Mouse (Mus musculus): ENCODE data around the gene Hsd17b1. TPM values are rescaled to one million over a fixed set of nuclear protein-coding genes. Genes with fewer than 3 reads are reported as not detected.

The Hsd17b1 gene
- not detected in 2 replicates for total RNA-seq (2017)

DNA sequence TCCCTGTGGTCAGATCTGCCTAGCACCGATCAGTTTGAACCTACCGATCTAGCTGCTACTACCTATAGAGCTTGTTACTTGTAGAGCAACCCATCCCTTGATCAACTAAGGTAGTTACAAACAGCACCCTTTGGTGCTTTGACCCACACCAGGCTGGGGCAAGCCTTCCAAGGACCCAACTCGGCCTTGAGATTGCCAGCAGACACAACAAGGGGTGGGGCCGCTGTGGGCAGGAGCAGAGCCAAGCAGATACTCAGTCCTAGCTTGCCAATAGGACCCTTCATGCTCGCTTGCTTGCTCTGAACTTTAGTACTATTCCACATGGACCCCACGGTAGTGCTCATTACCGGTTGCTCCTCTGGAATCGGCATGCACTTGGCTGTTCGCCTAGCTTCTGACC is at the start of gene Hsd17b1:
TSS of gene Hsd17b1 (plus strand) at position 291 of the 400 bp plus-strand sequence.
- ATAC-seq (replicated peaks in 1 of 2; ENCODE audit: insufficient read depth in 1 of 2, low FRiP score in 2 of 2, low TSS enrichment in 1 of 2, low read depth in 1 of 2, poor library complexity in 2 of 2, severe bottlenecking in 2 of 2): no peak

DNA sequence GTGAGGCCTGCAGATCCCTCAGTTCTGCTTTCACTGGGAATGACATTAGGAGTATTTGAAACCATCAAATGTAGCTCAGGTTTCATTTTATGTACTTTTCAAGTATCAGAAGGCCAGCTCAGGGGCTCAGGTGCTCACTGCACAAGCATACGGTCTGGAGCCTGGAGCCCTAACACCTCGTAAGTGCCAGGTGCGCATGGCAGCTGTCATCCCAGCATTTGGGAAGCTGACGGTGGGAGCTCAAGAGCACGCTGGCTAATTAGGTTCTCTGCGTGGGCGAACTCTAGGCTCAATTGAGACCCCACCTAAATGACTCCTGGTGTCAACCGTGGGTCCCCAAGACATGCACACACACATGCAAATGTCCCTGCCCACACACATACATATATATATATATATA is 48.9 kb upstream of the Hsd17b1 start:
- no peak for ATAC-seq (replicated peaks in 1 of 2; ENCODE audit: insufficient read depth in 1 of 2, low FRiP score in 2 of 2, low TSS enrichment in 1 of 2, low read depth in 1 of 2, poor library complexity in 2 of 2, severe bottlenecking in 2 of 2)

DNA sequence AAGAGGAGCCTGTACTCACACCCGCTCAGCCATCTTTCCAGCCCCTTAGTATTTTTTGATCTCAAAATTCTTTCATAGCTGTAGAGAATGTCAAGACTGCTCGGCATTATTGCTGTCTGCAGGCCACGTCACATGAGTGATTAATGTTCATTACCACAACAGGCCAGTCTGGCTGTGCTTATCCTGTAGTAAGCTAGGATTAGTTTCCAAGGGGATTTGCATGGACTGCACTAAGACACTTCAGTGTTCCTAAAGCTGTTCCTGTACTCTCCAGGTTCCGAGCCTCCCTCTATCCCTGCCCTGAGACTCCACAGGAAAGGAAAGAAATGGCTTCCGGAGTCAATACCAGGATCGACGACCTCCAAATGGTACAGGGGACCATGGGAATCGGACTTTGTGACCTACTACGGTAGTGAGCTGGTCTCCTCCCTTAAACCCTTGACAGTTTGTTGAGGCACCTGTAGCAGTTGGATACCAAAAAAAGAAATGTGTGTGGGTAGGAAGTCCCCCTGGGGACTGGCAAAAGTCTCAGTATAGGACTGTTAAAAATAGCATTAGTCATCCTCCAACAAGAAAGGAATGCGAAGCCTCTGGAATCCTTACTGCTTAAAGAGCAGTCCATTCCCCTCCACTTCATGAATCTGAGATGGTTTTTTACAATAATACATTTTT is 47.9 kb upstream of the Hsd17b1 start:
- ATAC-seq (replicated peaks in 1 of 2; ENCODE audit: insufficient read depth in 1 of 2, low FRiP score in 2 of 2, low TSS enrichment in 1 of 2, low read depth in 1 of 2, poor library complexity in 2 of 2, severe bottlenecking in 2 of 2): no peak

DNA sequence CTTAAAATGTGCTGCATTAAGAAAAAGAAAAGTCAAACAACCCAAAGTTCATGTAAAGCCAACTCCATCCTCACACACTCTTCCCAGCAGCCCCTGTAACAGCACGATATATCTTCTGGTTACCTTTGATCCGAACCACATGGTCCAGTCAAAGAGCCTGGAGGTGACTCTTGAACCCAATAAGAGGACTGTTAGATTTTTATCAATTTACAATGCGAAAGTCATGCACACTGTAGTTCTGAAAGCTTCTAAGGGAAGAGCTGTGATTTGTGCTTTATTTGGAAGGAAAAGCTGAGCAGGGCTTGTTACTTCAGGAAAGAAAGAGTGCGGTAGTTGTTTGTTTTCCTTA is 47.4 kb upstream of the Hsd17b1 start:
- no peak for ATAC-seq (replicated peaks in 1 of 2; ENCODE audit: insufficient read depth in 1 of 2, low FRiP score in 2 of 2, low TSS enrichment in 1 of 2, low read depth in 1 of 2, poor library complexity in 2 of 2, severe bottlenecking in 2 of 2)

DNA sequence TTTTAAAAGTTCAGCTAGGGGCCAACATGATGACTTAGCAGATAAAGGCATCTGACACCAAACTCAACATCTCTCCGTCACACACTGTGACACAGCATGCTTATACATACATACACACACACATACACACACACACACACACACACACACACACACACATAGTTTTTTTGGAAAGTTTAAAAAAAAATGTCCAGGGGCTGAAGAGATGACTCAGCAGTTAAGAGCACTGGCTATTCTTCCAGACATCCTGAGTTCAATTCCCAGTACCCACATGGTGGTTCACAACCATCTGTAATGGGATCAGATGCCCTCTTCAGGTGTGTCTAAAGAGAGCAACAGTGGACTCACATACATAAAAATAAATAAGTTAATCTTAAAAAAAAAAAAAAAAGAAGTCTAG is 46.7 kb upstream of the Hsd17b1 start:
- no peak for ATAC-seq (replicated peaks in 1 of 2; ENCODE audit: insufficient read depth in 1 of 2, low FRiP score in 2 of 2, low TSS enrichment in 1 of 2, low read depth in 1 of 2, poor library complexity in 2 of 2, severe bottlenecking in 2 of 2)

DNA sequence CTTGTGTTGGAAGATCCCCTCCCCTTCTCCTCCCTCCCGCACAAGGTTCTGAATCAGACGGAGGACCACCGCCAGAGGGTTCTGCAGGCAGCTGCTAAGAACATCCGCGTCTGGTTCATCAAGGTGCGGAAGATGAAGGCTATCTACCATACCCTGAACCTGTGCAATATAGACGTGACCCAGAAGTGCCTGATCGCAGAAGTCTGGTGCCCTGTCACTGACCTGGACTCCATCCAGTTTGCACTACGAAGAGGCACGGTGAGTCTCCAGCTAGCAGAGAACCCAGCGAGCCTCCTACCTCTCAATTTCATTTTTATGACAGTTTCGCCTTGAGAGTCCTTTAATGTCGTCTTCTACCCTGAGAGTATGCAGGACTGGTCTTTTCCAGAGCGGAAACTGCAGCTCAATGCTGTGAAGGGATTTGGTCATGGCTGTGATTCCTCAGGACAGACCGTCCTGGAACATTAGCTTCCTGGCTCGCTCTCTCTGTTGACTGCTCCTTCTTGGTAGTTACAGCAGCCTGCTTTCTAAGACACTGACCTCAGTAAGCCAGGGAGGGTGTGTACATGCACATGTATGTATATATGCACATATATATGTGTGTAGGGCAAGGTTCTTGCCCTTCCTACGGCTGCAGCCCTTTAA is 44.2 kb upstream of the Hsd17b1 start:
- ATAC-seq (replicated peaks in 1 of 2; ENCODE audit: insufficient read depth in 1 of 2, low FRiP score in 2 of 2, low TSS enrichment in 1 of 2, low read depth in 1 of 2, poor library complexity in 2 of 2, severe bottlenecking in 2 of 2): no peak

DNA sequence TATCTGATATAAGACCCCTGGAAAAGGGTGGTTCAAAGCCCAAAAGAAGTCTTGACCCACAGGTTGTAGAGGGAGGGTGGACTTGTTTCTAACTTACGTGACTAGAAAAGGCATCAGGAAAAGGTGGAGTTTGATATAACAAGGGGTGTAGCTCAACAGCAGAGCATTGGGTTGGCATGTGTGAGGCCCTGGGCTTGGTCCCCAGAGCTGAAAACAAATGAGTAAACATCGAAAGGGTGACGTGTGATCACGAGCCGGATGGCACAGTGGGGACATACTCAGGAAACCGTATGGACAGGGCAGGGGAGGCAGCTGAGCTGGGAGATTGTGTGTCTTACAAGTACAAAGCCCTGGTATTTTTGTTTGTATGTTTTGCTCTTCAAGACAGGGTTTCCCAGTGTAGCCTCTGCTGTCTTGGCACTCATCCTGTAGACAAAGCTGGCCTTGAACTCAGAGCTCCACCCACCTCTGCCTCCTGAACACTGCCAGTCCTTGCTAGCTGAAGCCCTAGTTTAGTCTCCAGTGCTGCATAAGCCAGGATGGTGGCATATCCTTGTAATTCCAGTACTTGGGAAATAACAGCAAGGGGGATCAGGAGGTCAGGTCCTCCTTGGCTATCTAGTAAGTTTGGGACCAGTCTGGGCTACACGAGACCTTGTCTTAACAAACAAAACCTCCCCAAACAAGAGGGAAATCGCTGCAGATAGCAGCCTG is 43.4 kb upstream of the Hsd17b1 start:
- ATAC-seq (replicated peaks in 1 of 2; ENCODE audit: insufficient read depth in 1 of 2, low FRiP score in 2 of 2, low TSS enrichment in 1 of 2, low read depth in 1 of 2, poor library complexity in 2 of 2, severe bottlenecking in 2 of 2): no peak

DNA sequence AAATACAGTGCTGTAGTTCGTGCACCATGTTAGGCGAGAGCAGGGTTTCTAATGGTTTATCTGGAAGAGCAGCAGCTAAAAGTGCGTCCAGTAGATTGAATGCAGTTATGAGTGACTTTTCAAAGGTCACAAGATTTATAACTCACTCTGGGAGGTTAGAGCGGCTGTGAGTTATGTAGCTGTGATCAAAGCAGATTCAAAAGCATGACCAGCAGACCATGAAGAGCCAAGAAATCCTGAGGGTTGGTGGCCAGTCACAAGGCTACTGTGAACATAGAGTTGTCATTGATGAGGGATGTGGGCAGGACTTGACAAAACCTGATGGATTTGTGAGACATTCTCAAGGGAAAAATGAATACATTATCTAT is 42.9 kb upstream of the Hsd17b1 start:
- ATAC-seq (replicated peaks in 1 of 2; ENCODE audit: insufficient read depth in 1 of 2, low FRiP score in 2 of 2, low TSS enrichment in 1 of 2, low read depth in 1 of 2, poor library complexity in 2 of 2, severe bottlenecking in 2 of 2): no peak

DNA sequence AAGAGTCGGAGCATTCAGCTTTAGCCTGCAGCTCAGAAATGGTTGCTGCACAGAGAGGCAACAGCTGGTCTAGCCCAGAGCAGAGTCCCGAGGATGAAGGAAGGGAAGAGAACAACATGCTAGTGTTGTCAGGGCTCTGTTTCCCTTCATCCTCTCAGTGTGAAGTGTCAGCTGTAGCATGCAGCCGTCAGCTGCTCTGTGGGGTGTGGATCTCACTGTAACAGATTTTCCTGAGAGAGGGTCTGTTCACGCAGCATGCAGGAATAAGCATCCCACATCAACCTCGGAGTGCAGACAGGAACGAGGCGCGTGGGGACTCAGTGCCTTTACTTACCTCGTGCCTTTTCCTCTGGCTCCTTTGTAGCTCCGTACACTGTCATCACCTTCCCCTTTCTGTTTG is 40.4 kb upstream of the Hsd17b1 start:
- no peak for ATAC-seq (replicated peaks in 1 of 2; ENCODE audit: insufficient read depth in 1 of 2, low FRiP score in 2 of 2, low TSS enrichment in 1 of 2, low read depth in 1 of 2, poor library complexity in 2 of 2, severe bottlenecking in 2 of 2)

DNA sequence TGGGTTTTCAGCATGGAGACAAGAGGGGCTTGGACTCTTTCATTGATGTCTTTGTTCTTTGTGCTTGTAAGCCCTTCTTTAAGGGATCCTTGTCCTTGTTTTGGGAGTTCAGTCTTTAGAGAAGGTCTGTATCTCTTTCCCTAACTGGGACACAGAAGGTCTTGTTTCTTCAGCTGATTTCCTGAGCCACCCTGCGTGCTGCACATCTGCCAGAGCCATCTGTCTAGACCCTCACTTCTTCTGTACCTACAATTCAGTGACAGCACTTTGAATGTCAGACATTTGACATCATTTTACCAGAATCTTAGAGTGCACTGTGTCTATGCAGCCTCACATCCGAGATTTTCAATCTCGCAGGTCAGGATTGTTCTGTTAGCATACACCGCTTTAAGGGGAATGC is 32.4 kb upstream of the Hsd17b1 start:
- no peak for ATAC-seq (replicated peaks in 1 of 2; ENCODE audit: insufficient read depth in 1 of 2, low FRiP score in 2 of 2, low TSS enrichment in 1 of 2, low read depth in 1 of 2, poor library complexity in 2 of 2, severe bottlenecking in 2 of 2)

DNA sequence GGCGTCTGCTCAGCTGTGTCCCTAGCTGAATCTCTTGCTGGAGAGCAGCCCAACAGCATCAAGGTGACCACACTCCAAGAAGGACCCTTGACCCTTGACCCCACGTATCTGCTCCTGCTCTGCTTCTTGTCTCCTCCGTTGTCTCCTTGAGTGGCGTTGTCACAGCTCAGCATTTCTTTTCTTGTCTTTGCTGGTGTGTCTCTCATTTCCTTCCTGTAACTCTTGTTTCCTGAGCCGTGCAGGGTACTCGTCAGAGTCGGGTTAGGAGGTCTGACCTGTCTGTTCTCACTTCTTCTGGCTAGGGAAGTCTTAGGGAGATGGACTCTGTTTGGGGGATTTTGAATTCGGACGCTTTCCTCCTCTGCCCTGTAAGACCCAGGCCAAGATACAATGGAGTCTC is 31.8 kb upstream of the Hsd17b1 start:
- ATAC-seq (replicated peaks in 1 of 2; ENCODE audit: insufficient read depth in 1 of 2, low FRiP score in 2 of 2, low TSS enrichment in 1 of 2, low read depth in 1 of 2, poor library complexity in 2 of 2, severe bottlenecking in 2 of 2): no peak

DNA sequence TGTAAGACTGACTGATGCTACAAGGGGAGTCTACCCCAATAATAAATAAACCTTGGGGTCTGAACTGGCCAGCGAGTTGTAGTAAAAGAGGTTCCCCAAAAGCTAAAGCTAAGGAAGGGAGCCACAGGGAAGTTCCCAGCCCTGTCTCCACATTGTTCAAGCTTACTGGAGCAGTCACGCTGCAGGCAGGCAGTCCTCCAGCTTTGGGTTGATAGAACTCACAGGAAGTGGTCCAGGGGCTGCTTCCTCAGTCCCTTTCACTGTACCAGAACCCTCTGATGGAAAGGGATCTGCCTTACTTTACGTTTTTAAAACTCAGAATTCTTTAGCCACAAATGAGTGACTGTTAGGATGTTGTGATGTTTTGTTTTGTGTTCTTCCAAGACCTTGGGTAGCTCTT is 30.7 kb upstream of the Hsd17b1 start:
- ATAC-seq (replicated peaks in 1 of 2; ENCODE audit: insufficient read depth in 1 of 2, low FRiP score in 2 of 2, low TSS enrichment in 1 of 2, low read depth in 1 of 2, poor library complexity in 2 of 2, severe bottlenecking in 2 of 2): no peak

DNA sequence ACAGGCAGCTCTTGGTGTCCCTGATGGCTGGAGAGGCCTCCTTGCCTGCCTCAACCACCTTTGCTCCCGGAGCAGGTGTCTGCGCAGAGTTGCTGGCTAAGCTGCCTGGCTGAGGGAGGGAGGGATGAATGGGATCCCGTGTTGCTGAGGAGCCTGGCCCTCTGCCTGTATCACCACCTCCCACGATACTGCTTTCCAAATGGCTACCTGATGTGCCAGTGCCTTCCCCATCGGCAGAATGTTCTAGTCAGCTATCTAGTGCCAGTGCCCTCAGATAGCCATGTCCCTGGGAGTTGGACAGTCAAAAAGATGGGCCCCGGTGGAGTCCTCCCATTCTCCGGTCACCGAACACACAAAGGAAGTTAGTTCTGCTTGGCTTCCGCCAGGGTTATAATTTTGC is 27.9 kb upstream of the Hsd17b1 start:
- no peak for ATAC-seq (replicated peaks in 1 of 2; ENCODE audit: insufficient read depth in 1 of 2, low FRiP score in 2 of 2, low TSS enrichment in 1 of 2, low read depth in 1 of 2, poor library complexity in 2 of 2, severe bottlenecking in 2 of 2)

DNA sequence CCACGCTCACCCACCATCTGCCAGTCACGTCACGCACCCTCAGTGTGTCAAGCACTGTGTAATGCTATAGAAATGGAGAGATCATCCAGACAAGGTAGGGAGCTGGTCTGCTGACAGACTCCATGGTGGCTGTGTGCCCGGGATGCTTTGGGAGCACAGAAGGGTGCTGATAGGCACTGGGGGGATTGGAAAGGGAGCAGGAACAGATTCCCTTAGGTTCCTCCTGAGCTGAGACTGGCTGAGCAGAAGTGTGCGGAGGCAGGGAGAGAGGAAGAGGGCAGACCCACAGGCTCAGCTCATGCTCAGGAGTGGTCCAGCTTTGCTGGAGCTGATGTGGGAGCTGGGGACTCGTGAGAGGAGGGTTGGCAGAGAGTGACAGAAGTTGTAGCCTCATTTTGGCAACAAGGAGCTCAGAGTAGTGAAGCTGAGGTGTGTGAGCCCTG is 27.1 kb upstream of the Hsd17b1 start:
- no peak for ATAC-seq (replicated peaks in 1 of 2; ENCODE audit: insufficient read depth in 1 of 2, low FRiP score in 2 of 2, low TSS enrichment in 1 of 2, low read depth in 1 of 2, poor library complexity in 2 of 2, severe bottlenecking in 2 of 2)

DNA sequence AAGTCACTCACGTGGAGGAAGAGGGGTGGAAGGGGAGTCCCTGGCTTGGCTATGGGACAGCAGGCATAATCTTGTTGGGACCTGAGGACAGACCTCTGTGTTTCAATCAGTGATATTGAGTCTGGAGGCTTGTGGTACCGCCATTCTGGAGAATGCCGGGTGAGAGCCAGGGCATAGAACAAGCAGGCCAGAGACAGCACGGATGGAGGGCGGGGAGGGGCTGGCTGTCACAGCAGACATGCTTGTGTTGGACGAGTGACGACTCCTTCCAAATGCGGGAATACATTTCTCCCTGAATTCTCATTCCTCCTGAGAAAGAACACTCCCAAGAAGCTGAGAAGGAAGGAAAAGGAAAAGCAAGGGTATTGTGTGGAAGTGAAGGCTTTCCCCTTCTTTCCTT is 26.6 kb upstream of the Hsd17b1 start:
- no peak for ATAC-seq (replicated peaks in 1 of 2; ENCODE audit: insufficient read depth in 1 of 2, low FRiP score in 2 of 2, low TSS enrichment in 1 of 2, low read depth in 1 of 2, poor library complexity in 2 of 2, severe bottlenecking in 2 of 2)

DNA sequence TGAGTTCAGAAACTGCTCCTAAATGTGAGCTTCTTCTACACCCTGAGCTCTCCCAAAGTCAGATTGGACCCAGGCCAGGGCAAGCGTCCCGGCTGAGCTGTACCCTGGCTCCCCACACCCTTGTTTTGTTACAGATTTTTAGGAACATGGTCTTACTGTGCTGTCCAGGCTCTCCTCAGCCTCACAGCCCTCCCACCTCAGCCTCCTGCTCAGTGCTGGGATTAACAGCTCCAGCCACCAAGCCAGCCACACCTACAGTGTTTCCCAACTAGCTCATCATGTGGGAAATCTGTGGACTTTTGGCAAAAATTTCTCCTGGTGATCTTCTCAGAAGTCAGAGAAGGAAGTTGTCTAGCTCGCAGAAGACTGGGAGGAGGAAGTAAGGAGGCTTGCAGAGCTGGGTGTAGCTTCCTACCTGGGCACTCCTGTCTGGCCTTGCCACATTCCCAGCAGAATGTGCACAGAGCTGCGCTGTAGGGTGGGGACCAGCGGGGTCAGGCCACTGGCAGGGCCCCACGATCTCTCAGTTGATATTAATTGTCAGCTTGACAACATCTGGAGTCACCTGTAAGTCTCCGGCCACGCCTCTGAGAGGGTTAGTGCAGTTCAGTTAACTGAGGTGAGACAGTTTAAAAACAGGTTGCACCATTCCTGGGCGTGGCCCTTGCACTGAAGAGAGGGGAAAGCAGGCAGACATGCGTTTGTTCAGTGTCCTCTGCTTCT is 25.3 kb upstream of the Hsd17b1 start:
- ATAC-seq (replicated peaks in 1 of 2; ENCODE audit: insufficient read depth in 1 of 2, low FRiP score in 2 of 2, low TSS enrichment in 1 of 2, low read depth in 1 of 2, poor library complexity in 2 of 2, severe bottlenecking in 2 of 2): no peak; a peak in 1 of 4 replicates

DNA sequence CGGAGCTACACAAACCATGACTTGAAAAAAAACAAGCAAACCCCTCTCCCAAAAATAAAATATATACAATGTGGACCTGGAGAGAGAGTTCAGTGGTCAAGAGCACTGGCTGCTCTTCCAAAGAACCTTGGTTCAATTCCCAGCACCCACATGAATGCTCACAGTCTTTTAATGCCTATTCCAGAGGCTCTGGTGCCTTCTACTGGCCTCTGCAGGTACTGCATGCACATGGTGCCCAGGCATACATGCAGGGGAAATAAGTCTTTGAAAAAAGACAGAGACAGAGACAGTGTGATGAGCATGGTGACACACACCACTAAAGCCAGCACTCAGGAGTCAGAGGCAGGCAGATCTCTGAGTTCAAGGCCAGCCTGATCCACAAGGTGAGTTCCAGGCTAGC is 24.2 kb upstream of the Hsd17b1 start:
- no peak for ATAC-seq (replicated peaks in 1 of 2; ENCODE audit: insufficient read depth in 1 of 2, low FRiP score in 2 of 2, low TSS enrichment in 1 of 2, low read depth in 1 of 2, poor library complexity in 2 of 2, severe bottlenecking in 2 of 2)

DNA sequence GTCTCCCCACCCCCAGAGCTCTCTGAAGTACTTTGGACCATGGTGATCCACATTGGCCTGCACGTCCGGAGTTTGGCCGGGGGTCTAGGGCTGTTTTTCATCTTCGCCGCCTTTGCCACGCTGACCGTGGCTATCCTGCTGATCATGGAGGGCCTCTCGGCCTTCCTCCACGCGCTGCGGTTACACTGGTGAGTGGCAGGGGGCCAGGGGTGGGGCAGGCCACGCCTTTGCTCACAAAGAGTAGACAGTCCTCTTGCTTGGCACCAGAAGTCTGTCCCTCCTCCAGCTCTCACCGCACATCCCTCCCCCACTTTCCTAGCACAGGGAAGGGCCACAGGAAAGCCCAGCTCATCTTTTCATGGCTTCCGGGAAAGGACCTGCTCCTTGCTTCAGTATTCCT is 22.8 kb upstream of the Hsd17b1 start:
- ATAC-seq (replicated peaks in 1 of 2; ENCODE audit: insufficient read depth in 1 of 2, low FRiP score in 2 of 2, low TSS enrichment in 1 of 2, low read depth in 1 of 2, poor library complexity in 2 of 2, severe bottlenecking in 2 of 2): no peak

Measured in hematopoietic stem cell, adult 5-6 weeks (primary cell).